11 mouse cellular contexts compared by ENCODE assay signal in the genomic region with DNA sequence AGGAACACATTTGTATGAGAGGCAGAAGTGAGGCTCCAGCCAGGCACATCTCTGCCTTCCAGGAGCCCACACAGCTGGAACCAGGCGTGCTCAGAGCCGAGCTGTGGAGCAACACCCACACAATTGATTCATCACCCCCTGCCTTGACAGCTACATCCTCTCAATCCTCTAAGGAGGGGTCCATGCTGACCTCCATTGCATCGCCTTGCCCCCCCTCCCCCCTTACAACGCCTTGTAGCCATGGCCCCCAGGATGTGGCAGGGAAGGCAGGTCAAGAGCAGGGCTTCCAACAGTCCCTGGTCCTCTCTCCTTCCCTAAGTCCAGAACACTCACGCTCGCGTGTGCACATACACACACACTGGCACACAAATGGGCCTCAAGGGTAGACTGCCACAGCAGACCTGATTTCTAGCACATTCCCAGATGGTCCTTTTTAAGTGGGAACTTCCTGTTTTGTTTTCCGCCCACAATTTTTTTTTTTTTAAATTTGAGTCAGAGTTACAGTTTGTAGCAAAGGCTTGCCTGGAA. TPM values are rescaled to one million over a fixed set of nuclear protein-coding genes. Genes with fewer than 3 reads are reported as not detected.
DNase-seq lines count a peak whose midpoint lies in the region; ATAC-seq lines count a peak whose summit lies in the region.
"Had no signal": no experiment of that assay in that cellular context is flagged by ENCODE, and none has a peak within 500 bp of the region (broad histone marks: within the 10 kb centered on the region; RNA-seq: fewer than 3 reads in every experiment).

No protein-coding gene starts in this region.

- no peak for ATAC-seq in embryonic facial prominence, embryonic 12.5 days (ENCODE audit: insufficient number of reproducible peaks, insufficient read depth, low FRiP score, low TSS enrichment)
- peak; percentile 75 for ATAC-seq in kidney, embryonic 16.5 days (ENCODE audit: low FRiP score, low TSS enrichment)
- ATAC-seq in megakaryocyte, adult 5-6 weeks (ENCODE audit: poor library complexity, severe bottlenecking): no peak
- ATAC-seq: CD4-positive, CD25-positive, alpha-beta regulatory T cell, adult 4 months had no signal

- H3K4me3 ChIP-seq in embryonic facial prominence, embryonic 12.5 days: no peak overlapping the region
- no peak overlapping the region for H3K4me3 ChIP-seq in kidney, embryonic 16.5 days (ENCODE audit: low read length)
- H3K4me3 ChIP-seq: limb, embryonic 13.5 days; neural tube, embryonic 13.5 days had no signal

- no peak overlapping the region for H3K9ac ChIP-seq in embryonic facial prominence, embryonic 12.5 days
- H3K9ac ChIP-seq in kidney, embryonic 16.5 days (replicated peaks; ENCODE audit: low read length): no peak overlapping the region
- H3K9ac ChIP-seq: limb, embryonic 13.5 days; neural tube, embryonic 13.5 days had no signal

- H3K27ac ChIP-seq in embryonic facial prominence, embryonic 12.5 days: peak overlapping the region; percentile 65
- H3K27ac ChIP-seq in kidney, embryonic 16.5 days (ENCODE audit: low read length): peak overlapping the region; percentile 86
- H3K27ac ChIP-seq: limb, embryonic 13.5 days; neural tube, embryonic 13.5 days had no signal

- no peaks in the 10 kb centered on the region for H3K27me3 ChIP-seq in embryonic facial prominence, embryonic 12.5 days
- H3K27me3 ChIP-seq in kidney, embryonic 16.5 days (ENCODE audit: insufficient read depth, low read length): no peaks in the 10 kb centered on the region
- H3K27me3 ChIP-seq: limb, embryonic 13.5 days; neural tube, embryonic 13.5 days had no signal

- H3K9me3 ChIP-seq in embryonic facial prominence, embryonic 12.5 days: no peaks in the 10 kb centered on the region
- H3K9me3 ChIP-seq in kidney, embryonic 16.5 days (ENCODE audit: low read length): 0 out of 2 replicates have a peak, but pooled peaks cover 3% of the 10 kb centered on the region
- H3K9me3 ChIP-seq: limb, embryonic 13.5 days; neural tube, embryonic 13.5 days had no signal

- peaks cover 19% of the 10 kb centered on the region for H3K4me1 ChIP-seq in embryonic facial prominence, embryonic 12.5 days
- peaks cover 27% of the 10 kb centered on the region for H3K4me1 ChIP-seq in kidney, embryonic 16.5 days (ENCODE audit: insufficient read depth, low read length)

- 35% methylated on average over 8 of the region's 8 CpGs for WGBS in embryonic facial prominence, embryonic 12.5 days
- WGBS in kidney, embryonic 16.5 days: 32% methylated on average over 8 of the region's 8 CpGs

- DNase-seq in heart, adult 18-20 months: peak; percentile 32 to 63
- no peak for DNase-seq in heart, adult 8-10 months (ENCODE audit: low spot score)
- peak; percentile 91 for DNase-seq in 3T3-L1 (ENCODE audit: low read depth, low spot score)
- DNase-seq in adipocyte (ENCODE audit: low spot score): no peak
- no peak for DNase-seq in thymus, postnatal 36 days

- H3K4me2 ChIP-seq in embryonic facial prominence, embryonic 12.5 days (replicated peaks): no peak overlapping the region
- no peak overlapping the region for H3K4me2 ChIP-seq in kidney, embryonic 16.5 days (replicated peaks; ENCODE audit: low read depth, low read length)
- H3K4me2 ChIP-seq: limb, embryonic 13.5 days; neural tube, embryonic 13.5 days had no signal

- no peaks in the 10 kb centered on the region for H3K36me3 ChIP-seq in embryonic facial prominence, embryonic 12.5 days
- H3K36me3 ChIP-seq in kidney, embryonic 16.5 days (ENCODE audit: insufficient read depth, low read length): no peaks in the 10 kb centered on the region
- H3K36me3 ChIP-seq: limb, embryonic 13.5 days; neural tube, embryonic 13.5 days had no signal

RNA-seq across cellular contexts. Expression of a gene that starts 9.1 kb away (rescaled TPM):
- total RNA-seq in heart, adult 18-20 months (2021): not detected
- total RNA-seq in heart, adult 8-10 months (2022): not detected
- polyA plus RNA-seq in embryonic facial prominence, embryonic 12.5 days (2016; fragmentation: Nextera tagmentation; extraction: Ambion mirVana): 0.15 TPM in 1 of 2 replicates, not detected in the other
- 0.09 and 0.27 TPM in 2 replicates for polyA plus RNA-seq in kidney, embryonic 16.5 days (2015; fragmentation: Nextera tagmentation; extraction: Ambion mirVana)
- not detected in 2 replicates for total RNA-seq in megakaryocyte, adult 5-6 weeks (2015)
- total RNA-seq in megakaryocyte, adult 5-6 weeks (2017): not detected in 2 replicates

RNA-seq across cellular contexts. Expression of a gene that starts 12.1 kb away (rescaled TPM):
- 10 to 100 TPM; 20.7 to 25.0 TPM for total RNA-seq in heart, adult 18-20 months (2021)
- 10 to 100 TPM; 21.6 to 26.0 (median 24.6) TPM for total RNA-seq in heart, adult 8-10 months (2022)
- 307 and 317 TPM in 2 replicates for polyA plus RNA-seq in embryonic facial prominence, embryonic 12.5 days (2016; fragmentation: Nextera tagmentation; extraction: Ambion mirVana)
- polyA plus RNA-seq in kidney, embryonic 16.5 days (2015; fragmentation: Nextera tagmentation; extraction: Ambion mirVana): 302 TPM in 2 replicates
- total RNA-seq in megakaryocyte, adult 5-6 weeks (2015): 161 and 172 TPM in 2 replicates
- total RNA-seq in megakaryocyte, adult 5-6 weeks (2017): 110 and 115 TPM in 2 replicates

RNA-seq across cellular contexts. Expression of a gene that starts 16.8 kb away (rescaled TPM):
- 1 to 10 TPM; 5.8 TPM for total RNA-seq in heart, adult 18-20 months (2021)
- 1 to 10 TPM; 4.5 to 6.8 (median 5.4) TPM for total RNA-seq in heart, adult 8-10 months (2022)
- polyA plus RNA-seq in embryonic facial prominence, embryonic 12.5 days (2016; fragmentation: Nextera tagmentation; extraction: Ambion mirVana): 7.4 and 7.6 TPM in 2 replicates
- 4.1 and 4.3 TPM in 2 replicates for polyA plus RNA-seq in kidney, embryonic 16.5 days (2015; fragmentation: Nextera tagmentation; extraction: Ambion mirVana)
- total RNA-seq in megakaryocyte, adult 5-6 weeks (2015): 1.8 and 1.9 TPM in 2 replicates
- total RNA-seq in megakaryocyte, adult 5-6 weeks (2017): 3.7 and 6.7 TPM in 2 replicates

RNA-seq across cellular contexts. Expression of a gene that starts 45.8 kb away (rescaled TPM):
- 1 to 10 TPM; 2.0 to 2.4 TPM for total RNA-seq in heart, adult 18-20 months (2021)
- 1 to 10 TPM in 3 of 4 experiments, under 1 TPM in 1; 0.44 to 2.4 (median 1.8) TPM for total RNA-seq in heart, adult 8-10 months (2022)
- polyA plus RNA-seq in embryonic facial prominence, embryonic 12.5 days (2016; fragmentation: Nextera tagmentation; extraction: Ambion mirVana): 1.9 and 3.3 TPM in 2 replicates
- polyA plus RNA-seq in kidney, embryonic 16.5 days (2015; fragmentation: Nextera tagmentation; extraction: Ambion mirVana): 1.8 and 3.6 TPM in 2 replicates
- 87.7 and 91.1 TPM in 2 replicates for total RNA-seq in megakaryocyte, adult 5-6 weeks (2015)
- 109 and 115 TPM in 2 replicates for total RNA-seq in megakaryocyte, adult 5-6 weeks (2017)

Comparison
In these comparisons a context has a peak if more than half of its experiments do, and no peak if none do; other contexts are left out.
1. DNase-seq: peak in heart, adult 18-20 months (2 of 2) and 3T3-L1 (single experiment); none in heart, adult 8-10 months (single experiment), adipocyte (single experiment) and thymus, postnatal 36 days (0 of 2).
2. RNA of a gene that starts 12.1 kb away (total RNA-seq): 110 to 172 TPM in megakaryocyte, adult 5-6 weeks; 20.7 to 25.0 TPM in heart, adult 18-20 months and 21.6 to 26.0 TPM in heart, adult 8-10 months; every median in the first group is over 4 times any median in the second.